Mouse (Mus musculus): ENCODE measurements around the gene Tbc1d32. TPM values are rescaled to one million over a fixed set of nuclear protein-coding genes. Genes with fewer than 3 reads are reported as not detected.
"Not testable (repeated sequence)": the region's sequence is repeated elsewhere in the genome, so short reads cannot be mapped to it uniquely, and the experiment has no call there.

The Tbc1d32 gene
- polyA plus RNA-seq (2017; shearing (Covaris generic)): 1 to 10 TPM; 1.9 to 2.4 TPM

GRCm38 (mm10) chr10:56228568-56229209 lies at the start of gene Tbc1d32:
Tbc1d32 (minus strand) TSS chr10:56228689.
- ATAC-seq: peak; percentile 88

GRCm38 (mm10) chr10:56227771-56228275 lies 666 bp downstream of the Tbc1d32 start:
- ATAC-seq: no peak

DNA sequence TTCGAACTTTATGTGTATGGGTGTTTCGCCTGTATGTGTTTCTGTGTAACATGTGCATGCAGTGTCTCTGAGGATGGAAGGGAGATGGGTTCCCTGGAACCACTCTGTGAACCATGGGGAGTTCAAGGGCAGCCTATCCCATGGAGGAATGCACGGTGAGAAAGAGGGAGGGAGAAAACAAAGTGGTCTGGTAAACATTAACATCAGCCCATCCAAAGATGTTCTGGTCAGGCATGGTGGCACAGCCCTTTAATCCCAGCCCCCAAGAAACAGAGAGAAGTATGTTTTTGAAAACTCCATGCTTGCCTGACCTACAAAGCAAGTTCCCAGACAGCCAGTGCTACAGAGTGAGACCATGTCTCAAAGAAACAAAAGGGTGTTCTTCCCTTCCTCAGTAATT lies 12.7 kb downstream of the Tbc1d32 start:
- ATAC-seq: no peak

DNA sequence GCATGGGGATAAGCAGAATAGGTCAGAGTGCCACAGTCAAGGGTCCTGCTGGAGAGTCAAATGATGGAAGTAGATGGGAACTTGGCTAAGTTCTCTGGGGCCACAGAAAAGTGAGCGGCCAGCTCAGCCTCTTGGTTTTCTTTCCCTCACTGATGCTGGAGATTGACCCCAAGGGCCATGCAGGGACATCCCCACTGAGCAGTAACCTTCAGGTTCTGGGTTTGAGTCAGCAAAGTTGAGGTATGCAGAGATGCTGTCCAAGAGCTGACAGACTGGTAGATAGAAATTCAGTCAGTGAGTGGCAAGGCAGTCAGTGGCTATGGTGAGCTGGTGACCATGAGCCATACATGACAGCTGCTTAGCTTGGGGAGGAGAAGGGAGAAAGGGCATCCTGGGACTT lies 18.1 kb downstream of the Tbc1d32 start:
- no peak for ATAC-seq

- ATAC-seq: no peak
Observed at GRCm38 (mm10) chr10:56206802-56207404, 21.6 kb downstream of the Tbc1d32 start.

GRCm38 (mm10) chr10:56204348-56204747 lies 24.1 kb downstream of the Tbc1d32 start:
- ATAC-seq: no peak

- no peak for ATAC-seq
Observed at GRCm38 (mm10) chr10:56199902-56200301, 28.6 kb downstream of the Tbc1d32 start.

DNA sequence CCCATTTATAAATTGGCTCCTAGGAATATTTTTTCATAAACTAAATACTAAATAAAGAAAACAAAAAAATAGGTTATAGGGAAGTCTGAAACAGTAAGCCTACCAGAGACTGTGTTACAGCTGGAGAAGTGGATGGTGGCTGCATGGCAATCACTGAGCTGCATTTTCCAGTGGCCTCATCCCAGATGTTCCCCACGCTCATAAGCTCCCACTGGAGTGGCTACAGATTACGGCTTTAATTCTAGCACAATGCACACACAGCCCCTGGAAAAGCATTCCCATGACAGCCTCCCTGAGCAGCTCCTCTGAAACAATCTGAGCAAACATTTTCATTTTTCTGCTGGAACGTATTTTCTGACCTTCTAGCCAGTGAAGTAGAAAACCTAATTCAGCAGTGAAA lies 29.8 kb downstream of the Tbc1d32 start:
- ATAC-seq: no peak

GRCm38 (mm10) chr10:56194310-56194709 lies 34.2 kb downstream of the Tbc1d32 start:
- ATAC-seq: no peak

DNA sequence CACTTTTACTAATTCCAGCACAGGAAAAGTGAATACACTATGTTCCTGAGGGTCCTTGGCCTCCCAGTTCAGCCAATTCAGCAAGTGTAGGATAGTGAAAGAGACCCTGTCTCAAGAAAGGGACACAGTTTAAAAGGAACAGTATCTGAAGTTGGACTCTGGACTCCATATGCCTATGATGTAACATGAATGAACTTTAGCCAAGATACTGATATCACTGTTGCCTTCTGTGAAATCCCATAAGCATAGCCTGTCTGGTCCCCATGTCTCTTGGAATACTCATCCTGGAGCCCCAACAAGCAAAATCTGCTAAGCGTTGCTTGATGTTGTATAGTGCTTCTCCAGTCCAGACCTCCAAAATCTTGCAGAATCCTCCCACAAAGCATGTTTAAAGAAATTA lies 46.8 kb downstream of the Tbc1d32 start:
- no peak for ATAC-seq

DNA sequence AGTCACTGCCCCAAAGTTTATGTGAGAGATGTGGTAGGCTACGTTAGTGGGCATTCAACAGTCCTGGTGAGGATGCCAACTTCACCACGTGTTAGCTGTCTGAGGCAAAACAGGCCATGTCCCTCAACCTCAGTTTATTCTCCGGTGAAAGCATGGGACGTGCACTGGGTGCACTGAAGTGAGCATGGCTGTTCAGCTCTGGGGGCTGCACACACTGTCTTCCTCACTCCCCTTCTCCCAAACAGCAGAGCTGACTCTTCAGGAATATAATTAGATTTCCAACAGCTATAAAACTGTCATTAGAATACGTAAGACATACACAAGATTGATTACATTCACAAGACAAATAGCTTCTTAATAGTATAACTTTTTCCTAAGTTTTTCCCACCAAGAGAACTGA lies 55.3 kb downstream of the Tbc1d32 start:
- ATAC-seq: no peak

DNA sequence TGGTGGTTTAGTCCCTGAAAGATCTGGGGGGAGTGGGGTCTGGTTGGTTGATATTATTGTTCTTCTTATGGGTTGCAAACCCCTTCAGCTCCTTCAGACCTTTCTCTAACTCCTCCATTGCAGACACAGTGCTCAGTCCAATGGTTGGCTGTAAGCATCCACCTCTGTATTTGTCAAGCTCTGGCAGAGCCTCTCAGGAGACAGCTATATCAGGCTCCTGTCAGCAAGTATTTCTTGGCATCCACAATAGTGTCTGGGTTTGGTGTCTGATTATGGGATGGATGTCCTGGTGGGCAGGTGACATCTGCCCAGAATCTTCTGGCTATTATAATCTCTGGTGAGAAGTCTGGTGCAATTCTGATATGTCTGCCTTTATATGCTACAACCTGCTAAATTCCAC lies 60.8 kb downstream of the Tbc1d32 start:
- not testable (repeated sequence) for ATAC-seq

DNA sequence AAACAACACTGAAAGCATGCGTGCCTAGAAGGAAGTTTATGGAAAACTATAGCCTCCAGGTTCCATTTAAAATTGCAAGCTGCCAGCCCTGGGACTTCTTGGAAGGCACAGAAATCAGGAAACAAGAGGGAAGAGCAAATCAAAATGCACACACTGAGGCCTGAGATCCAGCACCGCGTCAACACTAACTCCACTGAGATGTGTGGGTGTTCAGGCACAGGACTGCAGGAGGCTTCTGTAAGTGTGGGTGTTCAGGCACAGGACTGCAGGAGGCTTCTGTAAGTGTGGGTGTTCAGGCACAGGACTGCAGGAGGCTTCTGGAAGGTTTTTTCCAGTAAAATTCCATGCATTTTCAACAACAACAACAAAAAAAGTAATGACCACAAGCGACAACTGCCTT lies 62.7 kb downstream of the Tbc1d32 start:
- ATAC-seq: no peak

GRCm38 (mm10) chr10:56164411-56164810 lies 64.1 kb downstream of the Tbc1d32 start:
- no peak for ATAC-seq

GRCm38 (mm10) chr10:56158748-56159147 lies 69.7 kb downstream of the Tbc1d32 start:
- ATAC-seq: no peak

GRCm38 (mm10) chr10:56158207-56158606 lies 70.3 kb downstream of the Tbc1d32 start:
- no peak for ATAC-seq

DNA sequence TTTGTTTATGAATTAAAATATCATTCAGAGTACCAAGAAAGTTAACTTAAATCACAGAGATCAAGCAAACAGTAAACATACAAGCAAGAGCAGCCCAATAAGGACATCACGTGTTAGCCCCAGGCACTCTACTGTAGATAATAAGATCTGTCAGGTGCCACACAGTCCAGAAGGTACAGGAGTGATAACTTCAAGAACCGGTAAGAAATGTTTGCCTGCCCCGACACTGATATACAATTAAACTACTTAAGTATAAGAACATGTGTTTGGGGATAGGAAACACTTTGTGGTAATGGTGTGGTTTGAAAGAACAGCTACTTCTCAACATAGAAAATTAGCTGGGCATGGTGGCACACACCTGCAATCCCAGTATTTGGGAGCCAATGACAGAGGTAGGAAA lies 71.5 kb downstream of the Tbc1d32 start:
- no peak for ATAC-seq

GRCm38 (mm10) chr10:56148920-56149319 lies 79.6 kb downstream of the Tbc1d32 start:
- ATAC-seq: no peak

DNA sequence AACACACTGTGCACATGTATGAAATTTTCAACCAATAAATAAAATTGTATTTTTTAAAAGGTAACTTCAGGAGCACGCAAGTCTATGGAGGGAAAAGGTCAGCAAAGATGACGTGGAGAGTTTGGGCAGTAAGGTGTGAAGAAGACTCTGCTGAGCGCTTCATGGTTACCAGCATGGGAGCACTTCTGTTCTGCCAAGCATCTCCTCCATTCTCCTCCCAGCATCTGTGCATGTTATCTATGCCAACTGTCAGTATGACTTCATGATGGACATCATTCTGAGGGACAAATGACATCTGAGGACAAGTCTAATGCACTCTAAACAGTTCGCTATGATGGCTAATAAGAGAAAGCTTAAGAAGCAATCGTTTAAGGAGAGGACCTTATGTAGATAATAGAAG lies 91.3 kb downstream of the Tbc1d32 start:
- no peak for ATAC-seq

DNA sequence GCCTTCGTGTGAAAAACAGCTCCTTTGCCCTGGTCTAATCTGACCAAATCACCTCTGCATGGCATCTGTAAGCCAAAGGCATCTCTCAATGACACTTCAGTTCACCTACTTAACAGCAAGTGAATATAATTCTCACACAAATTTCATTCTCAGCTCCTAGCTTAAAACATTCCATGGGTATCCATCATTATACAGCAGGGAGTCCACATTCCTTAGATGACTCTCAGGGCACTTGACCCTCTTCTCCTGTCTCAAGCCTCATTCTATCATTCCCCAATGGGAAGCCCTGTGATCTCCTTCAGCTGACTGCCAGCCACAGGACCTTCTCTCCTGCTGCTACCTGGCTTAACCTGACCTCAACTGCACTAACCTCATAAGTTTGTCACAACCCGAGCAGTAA lies 98.8 kb downstream of the Tbc1d32 start:
- no peak for ATAC-seq

DNA sequence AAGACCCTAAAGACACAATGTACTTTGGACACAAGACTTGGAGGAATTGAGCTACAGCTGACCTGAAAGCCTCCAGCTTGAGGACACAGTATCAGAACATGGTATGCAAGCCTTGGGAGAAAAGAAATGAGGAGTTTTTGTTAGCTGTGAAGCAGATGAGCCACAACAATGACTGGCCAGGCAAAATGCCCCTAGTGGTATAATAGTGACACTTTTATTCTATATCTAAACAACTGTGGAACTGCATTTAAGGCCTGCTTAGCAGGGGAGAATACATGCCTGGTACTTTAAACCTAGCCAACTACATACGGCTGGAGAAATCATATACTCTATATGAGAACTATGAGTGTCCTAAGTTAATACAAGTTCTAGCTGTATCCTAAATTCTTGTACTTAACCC lies 101.5 kb downstream of the Tbc1d32 start:
- ATAC-seq: peak; percentile 47

DNA sequence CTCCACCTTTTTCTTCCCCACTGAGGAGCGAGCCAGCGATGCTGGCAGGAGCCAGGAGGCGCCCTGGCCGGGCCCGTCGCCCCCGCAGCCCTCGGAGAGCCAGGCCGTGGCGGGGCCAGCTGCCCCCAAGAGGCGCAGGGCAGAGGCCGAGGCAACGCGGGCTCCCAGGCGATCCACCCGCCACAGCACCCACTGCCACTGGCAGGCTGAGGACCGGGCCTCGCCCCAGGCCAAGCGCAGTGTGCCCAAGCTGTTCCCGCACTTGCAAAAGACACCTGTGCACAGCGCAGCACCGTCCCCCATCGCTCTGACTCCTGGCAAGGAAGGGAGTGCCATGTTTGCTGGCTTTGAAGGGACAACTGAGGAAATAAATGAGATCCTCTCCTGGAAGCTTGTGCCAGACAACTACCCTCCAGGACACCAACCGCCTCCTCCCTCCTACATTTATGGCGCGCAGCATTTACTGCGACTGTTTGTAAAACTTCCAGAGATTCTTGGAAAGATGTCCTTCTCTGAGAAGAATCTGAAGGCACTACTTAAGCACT lies 112.8 kb downstream of the Tbc1d32 start:
- peak; percentile 9 for ATAC-seq

DNA sequence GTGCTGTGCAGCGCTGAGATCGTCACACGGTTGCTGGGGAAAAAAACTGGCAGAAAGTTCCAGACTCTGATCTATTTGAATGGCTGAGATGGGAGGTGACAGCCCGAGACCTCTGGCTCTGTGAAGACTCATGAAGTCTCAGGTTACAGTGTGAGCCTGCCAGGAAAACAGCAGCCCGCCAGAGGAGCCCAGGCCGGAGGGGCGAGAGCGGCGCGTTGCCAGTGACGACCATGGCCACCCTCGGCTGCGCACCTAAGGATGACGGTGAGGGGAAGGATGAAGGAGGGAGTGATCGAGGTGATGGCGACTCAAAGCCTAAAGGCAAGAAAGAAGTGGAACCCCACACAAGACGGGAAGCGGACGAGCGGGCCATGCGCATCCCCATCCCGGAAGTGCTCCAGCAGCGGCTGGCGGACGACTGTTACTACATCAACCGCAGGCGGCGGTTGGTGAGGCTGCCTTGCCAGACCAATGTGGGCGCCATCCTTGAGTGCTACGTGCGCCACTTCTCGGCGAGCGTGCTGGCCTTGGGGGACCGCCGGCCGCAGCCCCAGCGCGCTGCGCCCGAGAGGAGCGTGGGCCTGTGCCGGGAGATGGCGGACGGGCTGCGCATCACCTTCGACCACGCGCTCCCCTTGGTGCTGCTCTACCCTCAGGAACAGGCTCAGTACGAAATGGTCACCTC lies 113.4 kb downstream of the Tbc1d32 start:
- peak; percentile 90 for ATAC-seq

- ATAC-seq: peak; percentile 18
Observed at GRCm38 (mm10) chr10:56106996-56107334, 121.5 kb downstream of the Tbc1d32 start.
